18 mouse cellular contexts compared by ENCODE assay signal in the genomic region with DNA sequence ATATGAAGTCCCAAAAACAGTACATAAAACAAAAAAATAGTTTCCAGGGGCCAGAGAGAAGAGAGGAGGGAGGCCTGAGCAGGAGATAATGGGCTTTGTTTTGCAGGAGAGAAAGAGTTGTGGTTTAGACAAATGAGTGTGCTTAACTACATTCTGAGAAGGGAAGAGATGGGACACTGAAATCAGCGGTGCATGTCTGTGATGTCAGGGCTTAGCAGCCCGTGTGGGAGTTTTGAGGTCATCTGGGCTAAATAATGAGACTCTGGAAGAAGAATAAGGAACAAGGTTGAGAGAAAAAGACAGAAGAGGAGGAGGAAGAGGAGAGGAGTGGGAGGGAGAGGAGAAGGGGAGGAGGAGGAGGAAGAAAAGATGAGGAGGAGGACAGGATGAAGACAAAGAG. TPM values are rescaled to one million over a fixed set of nuclear protein-coding genes. Genes with fewer than 3 reads are reported as not detected.
A peak's percentile ranks its signal among the peaks of the same experiment; 100 is the strongest.
DNase-seq lines count a peak whose midpoint lies in the region; ATAC-seq and TF ChIP-seq lines count a peak whose summit lies in the region.
"Had no signal": no experiment of that assay in that cellular context is flagged by ENCODE, and none has a peak within 500 bp of the region (broad histone marks: within the 10 kb centered on the region; RNA-seq: fewer than 3 reads in every experiment).

No protein-coding gene starts in this region.

- 33% methylated on average over 2 of the region's 2 CpGs for WGBS in cerebellum, adult 2 months
- WGBS in kidney, embryonic 16.5 days: 24% methylated on average over 2 of the region's 2 CpGs
- WGBS in kidney, adult 2 months: 21% methylated on average over 2 of the region's 2 CpGs
- WGBS in heart, embryonic 12.5 days: 48% methylated on average over 2 of the region's 2 CpGs

- TF ChIP-seq EP300 in ES-Bruce4 (IDR thresholded peaks at IDR 0.05; ENCODE audit: insufficient read depth, low read depth, low read length): no peak

- no peak overlapping the region for H3K4me3 ChIP-seq in cerebellum, adult 2 months (replicated peaks; ENCODE audit: insufficient read depth, low read depth, low read length)
- H3K4me3 ChIP-seq in kidney, embryonic 16.5 days (ENCODE audit: low read length): no peak overlapping the region
- no peak overlapping the region for H3K4me3 ChIP-seq in kidney, adult 2 months (ENCODE audit: insufficient read depth, low read depth, low read length)
- no peak overlapping the region for H3K4me3 ChIP-seq in ES-Bruce4 (ENCODE audit: low read depth, low read length)
- no peak overlapping the region for H3K4me3 ChIP-seq in heart, embryonic 12.5 days
- H3K4me3 ChIP-seq: heart, embryonic 10.5 days; limb, embryonic 10.5 days had no signal

- peak overlapping the region; percentile 58; the same call in 1 of the 2 replicates for H3K27ac ChIP-seq in cerebellum, adult 2 months (ENCODE audit: insufficient read depth, low read length)
- peak overlapping the region; percentile 70 for H3K27ac ChIP-seq in kidney, embryonic 16.5 days (ENCODE audit: low read length)
- no peak overlapping the region for H3K27ac ChIP-seq in kidney, adult 2 months (ENCODE audit: insufficient read depth, low read depth, low read length)
- H3K27ac ChIP-seq in ES-Bruce4 (ENCODE audit: insufficient read depth, low read length): no peak overlapping the region
- no peak overlapping the region for H3K27ac ChIP-seq in heart, embryonic 12.5 days (ENCODE audit: poor library complexity, severe bottlenecking)
- H3K27ac ChIP-seq: heart, embryonic 10.5 days; limb, embryonic 10.5 days; liver, embryonic 14.5 days had no signal

- no peak for TF ChIP-seq CTCF in cerebellum, adult 2 months (IDR thresholded peaks at IDR 0.05; ENCODE audit: borderline replicate concordance, insufficient read depth, low read depth, low read length)
- no peak for TF ChIP-seq CTCF in kidney, adult 2 months (conservative IDR thresholded peaks at IDR 0.05; ENCODE audit: insufficient read depth, insufficient read length, low read depth, low read length)
- no peak for TF ChIP-seq CTCF in ES-Bruce4 (IDR thresholded peaks at IDR 0.05; ENCODE audit: low read depth, low read length)

- H3K9me3 ChIP-seq in kidney, embryonic 16.5 days (ENCODE audit: low read length): no peaks in the 10 kb centered on the region
- no peaks in the 10 kb centered on the region for H3K9me3 ChIP-seq in ES-Bruce4 (replicated peaks; ENCODE audit: control insufficient read depth, insufficient read depth, low read length, poor library complexity, severe bottlenecking)
- H3K9me3 ChIP-seq in heart, embryonic 12.5 days (replicated peaks): no peaks in the 10 kb centered on the region
- H3K9me3 ChIP-seq: heart, embryonic 10.5 days; limb, embryonic 10.5 days had no signal

- H3K4me1 ChIP-seq in cerebellum, adult 2 months (ENCODE audit: control insufficient read depth, insufficient read depth, low read length): peaks cover 18% of the 10 kb centered on the region
- H3K4me1 ChIP-seq in kidney, embryonic 16.5 days (ENCODE audit: insufficient read depth, low read length): peaks cover 17% of the 10 kb centered on the region; the same call in 1 of the 2 replicates
- H3K4me1 ChIP-seq in kidney, adult 2 months (ENCODE audit: control insufficient read depth, insufficient read depth, low read length): no peaks in the 10 kb centered on the region
- peaks cover 1% of the 10 kb centered on the region for H3K4me1 ChIP-seq in ES-Bruce4 (ENCODE audit: control insufficient read depth, insufficient read depth, low read length)
- peaks cover 3% of the 10 kb centered on the region; the same call in 1 of the 2 replicates for H3K4me1 ChIP-seq in heart, embryonic 12.5 days (replicated peaks)
- H3K4me1 ChIP-seq: heart, embryonic 10.5 days; limb, embryonic 10.5 days had no signal

- H3K9ac ChIP-seq in kidney, embryonic 16.5 days (replicated peaks; ENCODE audit: low read length): no peak overlapping the region
- H3K9ac ChIP-seq in ES-Bruce4 (ENCODE audit: low read depth, poor library complexity, severe bottlenecking): 0 out of 2 replicates have a peak overlapping the region, but pooled peaks have one; percentile 29
- H3K9ac ChIP-seq in heart, embryonic 12.5 days: no peak overlapping the region
- H3K9ac ChIP-seq: forebrain, postnatal 0 days; liver, embryonic 14.5 days had no signal

- H3K27me3 ChIP-seq in cerebellum, adult 2 months (ENCODE audit: control insufficient read depth, insufficient read depth, low read length): no peaks in the 10 kb centered on the region
- no peaks in the 10 kb centered on the region for H3K27me3 ChIP-seq in kidney, embryonic 16.5 days (ENCODE audit: insufficient read depth, low read length)
- H3K27me3 ChIP-seq in kidney, adult 2 months (replicated peaks; ENCODE audit: control insufficient read depth, insufficient read depth, low read length): no peaks in the 10 kb centered on the region
- no peaks in the 10 kb centered on the region for H3K27me3 ChIP-seq in ES-Bruce4 (ENCODE audit: control insufficient read depth, insufficient read depth, low read length, poor library complexity, severe bottlenecking)
- H3K27me3 ChIP-seq in heart, embryonic 12.5 days (replicated peaks): no peaks in the 10 kb centered on the region

- no peak for ATAC-seq in cerebellum, adult (ENCODE audit: insufficient number of reproducible peaks, low FRiP score, low TSS enrichment)
- ATAC-seq in kidney, embryonic 16.5 days (ENCODE audit: low FRiP score, low TSS enrichment): peak; percentile 80; the same call in 1 of the 2 replicates
- ATAC-seq in megakaryocyte, adult 5-6 weeks (ENCODE audit: poor library complexity, severe bottlenecking): 0 out of 2 replicates have a peak, but pooled peaks have one; percentile 12
- no peak for ATAC-seq in heart, embryonic 12.5 days (ENCODE audit: insufficient number of reproducible peaks, low FRiP score)
- ATAC-seq: forebrain, postnatal 0 days had no signal

- H3K4me2 ChIP-seq in kidney, embryonic 16.5 days (replicated peaks; ENCODE audit: low read depth, low read length): 0 out of 2 replicates have a peak overlapping the region, but pooled peaks have one; percentile 17
- H3K4me2 ChIP-seq in heart, embryonic 12.5 days: no peak overlapping the region

- H3K36me3 ChIP-seq in kidney, embryonic 16.5 days (ENCODE audit: insufficient read depth, low read length): no peaks in the 10 kb centered on the region
- H3K36me3 ChIP-seq in kidney, adult 2 months (ENCODE audit: control insufficient read depth, insufficient read depth, low read length): no peaks in the 10 kb centered on the region
- no peaks in the 10 kb centered on the region for H3K36me3 ChIP-seq in ES-Bruce4 (ENCODE audit: control insufficient read depth, insufficient read depth, low read length, poor library complexity, severe bottlenecking)
- no peaks in the 10 kb centered on the region for H3K36me3 ChIP-seq in heart, embryonic 12.5 days
- H3K36me3 ChIP-seq: heart, embryonic 10.5 days; limb, embryonic 10.5 days had no signal

- DNase-seq in cerebellum, adult 2 months: no peak
- no peak for DNase-seq in kidney, adult 2 months
- no peak for DNase-seq in ovary, adult 18-20 months (ENCODE audit: low spot score)
- DNase-seq: cerebellum, adult 11 months; forebrain, postnatal 0 days; heart, postnatal 4 days; kidney, postnatal 25 days; layer of hippocampus, postnatal 36 days; lung, postnatal 14 days had no signal

- no peak for TF ChIP-seq POLR2A in cerebellum, adult 2 months (IDR thresholded peaks at IDR 0.05; ENCODE audit: borderline replicate concordance, insufficient read depth, low read length)
- TF ChIP-seq POLR2A in kidney, adult 2 months (IDR thresholded peaks at IDR 0.05; ENCODE audit: low read depth, low read length): no peak
- TF ChIP-seq POLR2A in ES-Bruce4 (IDR thresholded peaks at IDR 0.05; ENCODE audit: insufficient read depth, low read length): no peak

RNA-seq across cellular contexts. Expression of a gene that starts 21.7 kb away (rescaled TPM):
- polyA plus RNA-seq in cerebellum, adult 2 months (2012; rRNA removed): 112 and 134 TPM in 2 replicates
- 4.7 and 5.2 TPM in 2 replicates for polyA plus RNA-seq in kidney, embryonic 16.5 days (2015; fragmentation: Nextera tagmentation; extraction: Ambion mirVana)
- polyA plus RNA-seq in kidney, adult 2 months (2012; rRNA removed): 2.6 and 2.8 TPM in 2 replicates
- 4.4 and 4.9 TPM in 2 replicates for polyA plus RNA-seq in ES-Bruce4 (2011; ENCODE audit: insufficient read depth, insufficient read length, low read depth, missing spikeins)
- 0.71 and 1.7 TPM in 2 replicates for total RNA-seq in megakaryocyte, adult 5-6 weeks (2015)
- 0.84 and 1.1 TPM in 2 replicates for total RNA-seq in megakaryocyte, adult 5-6 weeks (2017)
- 4.1 and 4.9 TPM in 2 replicates for polyA plus RNA-seq in heart, embryonic 12.5 days (2016; fragmentation: Nextera tagmentation; extraction: Ambion mirVana)

RNA-seq across cellular contexts. Expression of a gene that starts 39.3 kb away (rescaled TPM):
- polyA plus RNA-seq in cerebellum, adult 2 months (2012; rRNA removed): 2.1 and 3.0 TPM in 2 replicates
- 2.5 and 2.6 TPM in 2 replicates for polyA plus RNA-seq in kidney, embryonic 16.5 days (2015; fragmentation: Nextera tagmentation; extraction: Ambion mirVana)
- polyA plus RNA-seq in kidney, adult 2 months (2012; rRNA removed): 0.48 and 0.52 TPM in 2 replicates
- polyA plus RNA-seq in ES-Bruce4 (2011; ENCODE audit: insufficient read depth, insufficient read length, low read depth, missing spikeins): 4.2 and 8.2 TPM in 2 replicates
- total RNA-seq in megakaryocyte, adult 5-6 weeks (2015): 0.21 and 0.85 TPM in 2 replicates
- not detected in 2 replicates for total RNA-seq in megakaryocyte, adult 5-6 weeks (2017)
- polyA plus RNA-seq in heart, embryonic 12.5 days (2016; fragmentation: Nextera tagmentation; extraction: Ambion mirVana): 0.99 and 1.1 TPM in 2 replicates
- total RNA-seq: monocyte, adult 5-6 weeks had no signal

Comparison
In these comparisons a context has a peak if more than half of its experiments do, and no peak if none do; other contexts are left out.
1. H3K27ac ChIP-seq: peak in cerebellum, adult 2 months (single experiment) and kidney, embryonic 16.5 days (single experiment); none in kidney, adult 2 months (single experiment), ES-Bruce4 (single experiment) and heart, embryonic 12.5 days (single experiment).
2. ATAC-seq: peak in kidney, embryonic 16.5 days (single experiment) and megakaryocyte, adult 5-6 weeks (single experiment); none in cerebellum, adult (single experiment) and heart, embryonic 12.5 days (single experiment).
3. RNA of a gene that starts 21.7 kb away (polyA plus RNA-seq): 112 to 134 TPM in cerebellum, adult 2 months; 4.7 to 5.2 TPM in kidney, embryonic 16.5 days, 4.4 to 4.9 TPM in ES-Bruce4, 4.1 to 4.9 TPM in heart, embryonic 12.5 days and 2.6 to 2.8 TPM in kidney, adult 2 months; every median in the first group is over 10 times any median in the second.